Mouse (Mus musculus) activated CD4-positive, CD25-positive, alpha-beta regulatory T cell, adult 4 months (primary cell): ENCODE measurements around the gene Cd99l2. TPM values are rescaled to one million over a fixed set of nuclear protein-coding genes. Genes with fewer than 3 reads are reported as not detected.
A peak's percentile ranks its signal among the peaks of the same experiment; 100 is the strongest.
"Not testable (repeated sequence)": the region's sequence is repeated elsewhere in the genome, so short reads cannot be mapped to it uniquely, and the experiment has no call there.

Experiments
- ATAC-seq: one replicate; pipeline ENCODE4 v1.8.0; 2017
- polyA plus RNA-seq, 2 experiments: library from polyadenylated mRNA; unstranded; fragments of 100-300 nt; shearing (Covaris generic); gene quantifications; one replicate each; pipeline ENCODE4 v1.2.1; 2017

The Cd99l2 gene
- polyA plus RNA-seq = 10 to 100 TPM; 18.7 to 20.0 TPM

DNA sequence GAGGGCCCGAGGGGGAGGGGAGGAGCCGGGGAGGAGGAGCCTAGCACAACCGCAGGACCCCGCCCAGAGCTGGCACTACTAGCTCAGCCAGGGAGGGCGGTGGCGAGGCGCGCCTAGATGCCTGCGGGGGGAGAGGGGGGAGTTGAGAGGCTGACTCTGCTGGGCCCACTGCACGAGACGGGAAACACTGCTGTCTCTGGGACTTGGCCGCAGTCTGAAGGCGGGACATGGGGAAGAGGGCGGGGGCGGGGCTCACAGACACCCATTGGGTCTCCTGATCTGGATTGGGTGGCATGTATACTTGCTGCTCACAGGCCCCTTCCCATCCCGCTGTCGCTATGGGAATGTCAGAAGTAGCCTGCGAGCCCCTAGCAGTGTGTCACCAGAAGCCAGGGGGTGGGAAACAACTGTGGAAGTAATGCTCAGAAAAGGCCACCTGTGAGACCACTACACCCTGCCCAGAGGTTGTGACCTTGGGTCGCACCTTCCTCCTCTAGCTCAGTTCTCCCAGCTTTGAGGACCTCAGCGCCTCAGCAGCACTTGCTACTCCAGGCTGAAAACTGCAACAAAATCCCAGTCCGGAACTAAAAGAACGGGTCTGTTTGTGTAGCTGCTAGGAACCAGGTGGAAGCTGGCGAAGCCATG, at the start of gene Cd99l2:
Gene Cd99l2, minus strand, starts transcription at position 216 of the 645 bp plus-strand sequence.
- ATAC-seq = peak; percentile 97

GRCm38 (mm10) chrX:71540821-71541510, 48.3 kb upstream of the Cd99l2 start:
- no peak for ATAC-seq

- no peak for ATAC-seq
These were observed 45.1 kb upstream of the Cd99l2 start for GRCm38 (mm10) chrX:71537791-71538190.

GRCm38 (mm10) chrX:71534102-71534501, 41.5 kb upstream of the Cd99l2 start:
- no peak for ATAC-seq

GRCm38 (mm10) chrX:71532635-71533034, 40.0 kb upstream of the Cd99l2 start:
- no peak for ATAC-seq

DNA sequence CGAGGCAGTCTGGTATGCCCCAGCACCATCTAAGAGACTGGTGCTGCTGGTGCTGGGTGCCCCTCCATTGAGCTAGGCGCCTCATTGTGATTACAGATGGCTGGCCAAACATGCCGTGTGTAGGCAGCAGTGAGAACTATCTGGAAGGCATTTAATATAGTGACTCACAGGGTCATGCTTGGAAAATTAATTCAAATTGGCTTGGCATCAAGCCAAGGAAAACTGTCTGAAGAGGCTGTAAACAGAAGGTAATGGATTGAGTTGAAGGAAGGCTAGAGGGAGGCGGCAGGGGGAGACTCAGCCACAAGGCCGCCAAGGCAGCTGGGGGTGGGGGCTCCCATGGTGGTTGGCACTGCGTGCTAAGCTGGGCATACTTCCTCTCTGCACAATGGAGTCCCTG, 36.0 kb upstream of the Cd99l2 start:
- ATAC-seq = no peak

- ATAC-seq = no peak
These were observed 35.5 kb upstream of the Cd99l2 start for GRCm38 (mm10) chrX:71528150-71528549.

DNA sequence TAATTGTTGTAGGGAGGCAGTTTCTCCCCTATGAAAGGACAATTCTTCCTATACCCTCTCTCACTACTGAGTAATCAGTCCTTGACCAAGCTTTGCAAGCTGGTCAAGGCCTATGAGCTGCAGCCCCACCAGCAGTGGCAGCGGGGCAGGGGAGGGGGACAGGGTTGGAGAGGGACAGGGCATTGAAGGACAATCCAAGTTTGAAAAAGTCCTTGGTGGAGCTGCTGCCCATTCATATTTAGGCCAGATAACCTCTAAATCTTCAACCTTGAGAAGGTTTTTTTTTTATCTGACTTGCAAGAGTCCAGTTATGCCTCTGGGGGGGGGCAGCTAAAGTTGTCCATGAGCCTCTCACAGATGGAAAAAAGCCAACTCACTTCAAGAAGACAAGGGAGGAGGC, 34.8 kb upstream of the Cd99l2 start:
- ATAC-seq = no peak

GRCm38 (mm10) chrX:71525593-71526299, 33.1 kb upstream of the Cd99l2 start:
- no peak for ATAC-seq

DNA sequence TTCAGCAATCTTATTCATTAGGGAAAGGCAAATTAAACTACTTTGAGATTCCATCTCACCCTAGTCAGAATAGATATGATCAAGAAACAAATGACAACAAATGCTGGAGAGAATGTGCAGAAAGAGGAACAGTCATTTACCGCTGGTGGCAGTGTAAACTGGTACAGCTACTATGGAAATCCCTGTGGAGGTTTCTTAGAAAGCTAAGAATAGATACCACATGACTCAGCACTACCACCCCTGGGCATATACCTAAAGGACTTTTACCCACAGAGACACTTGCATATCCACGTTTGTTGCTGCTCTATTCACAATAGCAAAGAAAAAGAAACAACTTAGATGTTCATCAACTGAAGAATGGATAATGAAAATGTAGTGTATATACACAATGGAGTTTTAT, 31.7 kb upstream of the Cd99l2 start:
- ATAC-seq = no peak

DNA sequence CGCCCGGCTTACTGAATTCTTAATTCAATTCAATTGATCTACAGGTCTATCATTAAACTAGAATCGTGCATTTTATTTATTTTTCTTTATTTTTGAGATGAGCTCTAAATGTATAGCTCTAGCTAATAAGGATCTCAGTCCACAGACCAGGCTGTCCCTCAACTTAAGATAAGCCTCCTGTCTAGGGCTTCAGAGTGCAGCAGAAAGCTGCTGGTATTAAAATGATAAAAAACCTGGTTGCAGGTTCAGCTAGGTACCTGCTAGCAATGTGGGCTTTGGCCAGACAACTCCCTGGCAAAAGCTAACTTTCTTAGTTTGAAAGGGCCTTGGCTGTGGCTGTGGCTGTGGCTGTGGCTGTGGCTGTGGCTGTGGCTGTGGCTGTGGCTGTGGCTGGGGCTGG, 30.2 kb upstream of the Cd99l2 start:
- no peak for ATAC-seq

DNA sequence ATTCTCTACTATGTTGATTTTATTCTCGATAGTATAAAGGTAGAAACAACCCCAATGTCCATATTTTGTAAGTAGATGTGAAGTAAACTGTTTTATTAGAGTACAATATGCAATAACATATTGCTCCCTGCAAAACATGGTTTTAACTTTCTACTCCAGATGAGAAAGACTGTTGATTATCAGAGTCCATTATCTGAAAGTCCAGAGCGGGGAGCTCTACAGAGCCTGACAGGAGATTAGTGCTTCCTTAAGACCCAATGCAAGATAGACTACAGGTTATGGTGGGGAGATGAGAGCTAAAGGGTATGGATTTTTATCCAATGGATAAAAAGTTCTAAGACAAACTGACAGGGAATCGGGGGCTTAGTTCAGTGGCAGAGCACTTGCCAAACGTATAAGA, 26.6 kb upstream of the Cd99l2 start:
- ATAC-seq = no peak

GRCm38 (mm10) chrX:71506591-71506990, 13.9 kb upstream of the Cd99l2 start:
- not testable (repeated sequence) for ATAC-seq

DNA sequence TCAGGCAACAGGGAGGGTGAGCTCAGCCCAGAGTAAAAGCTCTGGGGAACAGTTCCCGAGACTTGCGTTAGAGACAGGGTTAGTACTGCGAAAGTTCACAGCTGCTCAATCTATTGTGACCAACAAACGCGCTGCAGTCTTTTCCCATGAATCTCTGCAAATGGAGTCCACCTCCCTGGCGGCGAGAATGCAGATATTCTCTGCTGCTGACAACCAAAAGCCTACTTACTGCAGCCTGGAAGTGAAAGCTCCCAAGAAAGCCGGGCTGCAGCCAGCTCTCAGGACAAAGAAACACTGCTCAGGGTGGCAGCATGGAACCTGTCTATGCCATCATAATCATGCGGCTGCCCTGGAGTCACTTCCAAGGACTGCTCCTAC, 619 bp upstream of the Cd99l2 start:
- no peak for ATAC-seq

DNA sequence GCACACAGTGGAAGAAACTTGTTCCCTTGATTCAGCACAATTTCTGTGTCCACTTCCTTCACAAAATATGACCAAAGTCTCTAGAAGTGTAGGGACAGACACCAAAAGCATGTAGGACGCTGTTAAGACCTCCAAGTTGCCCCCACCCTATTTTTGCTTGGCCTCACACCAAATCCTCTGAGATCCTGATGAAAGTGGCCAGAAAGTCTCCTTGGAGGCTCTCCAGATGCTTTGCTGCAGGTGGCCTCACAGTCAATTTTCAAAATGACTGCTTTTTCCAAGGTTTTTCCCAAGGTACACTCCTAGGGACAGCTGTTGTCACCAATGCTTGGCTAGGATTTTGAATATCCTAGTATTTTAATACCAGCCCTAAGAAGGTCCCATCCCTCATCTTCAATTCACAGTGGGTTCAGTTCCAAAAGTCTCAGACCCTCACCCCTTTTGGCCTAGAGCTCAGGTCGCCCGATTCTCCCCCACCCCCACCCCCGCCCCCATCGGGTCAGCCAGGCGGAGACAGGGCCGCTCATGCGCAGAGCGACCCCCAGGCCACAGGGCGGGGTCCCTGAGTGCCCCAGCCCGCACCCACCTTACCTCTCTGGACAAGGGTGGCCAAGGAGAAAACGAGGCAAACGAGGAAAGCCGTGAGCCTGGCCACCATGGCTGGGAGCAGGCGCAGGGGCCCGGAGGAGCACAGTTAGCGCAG, 567 bp downstream of the Cd99l2 start:
- peak; percentile 11 for ATAC-seq

DNA sequence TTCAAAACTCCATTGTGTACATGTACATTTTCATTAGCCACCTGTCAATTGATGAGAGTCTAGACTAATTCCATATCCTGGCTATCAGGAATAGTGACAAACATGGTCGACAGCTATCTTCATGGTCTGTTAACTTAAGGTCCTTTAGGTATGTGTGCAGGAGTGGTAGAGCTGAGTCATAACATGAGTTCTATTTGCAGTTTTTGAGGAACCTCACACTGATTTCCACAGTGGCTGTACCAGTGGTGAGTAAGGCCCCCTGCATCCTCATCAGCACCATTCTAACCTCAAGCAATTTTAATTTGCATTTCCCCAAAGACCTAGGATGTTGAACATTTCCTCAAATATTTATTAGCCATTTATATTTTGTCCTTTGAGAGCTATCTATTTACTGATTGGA, 3.3 kb downstream of the Cd99l2 start:
- no peak for ATAC-seq

- no peak for ATAC-seq
These were observed 10.4 kb downstream of the Cd99l2 start for GRCm38 (mm10) chrX:71482244-71482643.

DNA sequence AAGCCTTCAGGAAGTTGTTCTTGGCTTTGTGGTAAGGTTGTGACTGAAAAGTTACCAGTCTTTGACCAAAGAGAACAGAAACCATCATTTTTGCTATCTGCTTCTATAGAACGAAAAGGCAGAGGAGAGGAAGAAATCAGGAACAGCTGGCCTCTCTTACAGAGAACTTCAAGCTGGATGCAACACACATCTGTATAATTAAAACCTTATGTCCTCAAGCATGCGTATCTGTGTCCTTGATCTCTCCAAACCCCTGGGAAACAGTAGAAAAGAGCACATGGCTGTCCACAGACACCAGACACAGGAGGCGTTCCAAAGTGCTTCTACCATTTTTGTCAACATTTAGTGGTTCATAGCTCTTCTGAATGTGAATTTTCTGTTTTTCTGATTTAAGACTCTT, 16.7 kb downstream of the Cd99l2 start:
- ATAC-seq = no peak

GRCm38 (mm10) chrX:71475497-71475896, 17.2 kb downstream of the Cd99l2 start:
- peak; percentile 24 for ATAC-seq

DNA sequence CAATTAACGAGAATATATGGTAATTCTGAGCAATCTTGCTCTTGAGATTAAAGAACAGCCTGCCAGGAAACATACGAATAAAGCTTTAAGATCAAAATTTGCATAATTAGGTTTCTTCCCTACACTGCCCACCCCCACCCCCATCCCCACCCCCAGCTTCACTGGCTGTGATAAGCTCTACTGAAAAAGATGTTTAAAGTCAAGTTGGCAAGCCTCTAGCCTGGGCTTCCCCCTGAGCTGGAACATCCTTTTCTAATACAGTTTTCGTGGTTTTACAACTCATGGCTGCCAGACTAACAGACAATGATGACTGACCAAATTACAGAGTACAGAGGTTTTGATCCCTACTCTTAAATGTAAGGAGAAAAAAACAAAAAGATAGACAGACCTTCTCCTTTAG, 17.6 kb downstream of the Cd99l2 start:
- peak; percentile 53 for ATAC-seq

DNA sequence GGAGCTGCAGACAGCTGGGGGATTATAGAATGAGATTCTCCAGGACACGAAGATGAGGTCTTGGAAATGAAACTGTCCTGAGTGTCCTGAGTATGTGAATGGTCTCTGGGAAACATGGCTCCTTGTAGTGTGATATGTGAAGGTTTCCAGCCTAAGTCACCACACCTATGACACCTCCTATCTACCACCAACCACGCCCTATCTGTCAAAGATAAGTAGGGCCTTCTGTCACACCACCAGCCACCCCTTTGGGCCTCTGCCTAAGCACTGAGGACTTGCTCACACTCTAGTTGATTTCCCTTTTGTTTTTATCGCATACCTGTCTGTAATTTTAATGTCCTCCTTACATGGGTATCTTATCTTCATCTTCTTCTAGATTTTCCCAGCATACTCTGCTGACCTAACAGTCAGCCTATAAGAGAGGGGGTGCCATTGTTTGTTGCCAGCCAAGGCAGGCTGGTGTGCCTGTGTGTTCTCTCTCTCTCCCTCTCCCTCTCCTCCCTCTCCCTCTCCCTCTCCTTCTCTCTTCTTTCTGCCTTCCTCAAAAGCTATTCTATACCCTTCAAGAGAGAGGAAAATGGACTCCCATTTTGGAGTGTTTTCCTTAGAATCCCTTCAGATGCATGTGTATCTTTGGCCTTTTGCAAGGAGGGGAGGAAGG, 18.2 kb downstream of the Cd99l2 start:
- no peak for ATAC-seq

GRCm38 (mm10) chrX:71468639-71469295, 23.9 kb downstream of the Cd99l2 start:
- ATAC-seq = peak; percentile 69
